Mouse (Mus musculus) mesoderm, embryonic 11.5 days (tissue): Measurements from ENCODE around the gene Olfr57.
"Not testable (repeated sequence)": the region's sequence is repeated elsewhere in the genome, so short reads cannot be mapped to it uniquely, and the experiment has no call there.

Experiments
- DNase-seq: peaks from one replicate; pipeline ENCODE4 v3.0.0-alpha.2; 2012; ENCODE audit warnings: low read depth, low spot score

Gene Olfr57

GRCm38 (mm10) chr10:79028441-79028840 is at the start of gene Olfr57:
Gene Olfr57 (plus strand): TSS chr10:79028741.
- no peak for DNase-seq

- no peak for DNase-seq
These were observed 47.8 kb upstream of the Olfr57 start, which contains the start of gene Olfr1352 for GRCm38 (mm10) chr10:78980750-78981149. Gene Olfr1352 (plus strand): TSS chr10:78981050.

- DNase-seq: no peak
These were observed 16.4 kb upstream of the Olfr57 start, which contains the start of gene Olfr1351 for GRCm38 (mm10) chr10:79012172-79012571. Gene Olfr1351 (plus strand): TSS chr10:79012472.

- DNase-seq: not testable (repeated sequence)
These were observed 13.9 kb downstream of the Olfr57 start for GRCm38 (mm10) chr10:79042457-79042856.

GRCm38 (mm10) chr10:79057370-79057769 is 28.8 kb downstream of the Olfr57 start:
- not testable (repeated sequence) for DNase-seq
